ENCODE assay signal across 8 mouse cellular contexts in genomic region chr17:27574470-27575115, GRCm38 (mm10). TPM values are rescaled to one million over a fixed set of nuclear protein-coding genes. Genes with fewer than 3 reads are reported as not detected.
A peak's percentile ranks its signal among the peaks of the same experiment; 100 is the strongest.
DNase-seq lines count a peak whose midpoint lies in the region; ATAC-seq and TF ChIP-seq lines count a peak whose summit lies in the region.

No protein-coding gene starts in this region.

- peaks cover 31% of the 10 kb centered on the region for H3K36me3 ChIP-seq in heart, embryonic 15.5 days

- ATAC-seq in heart, embryonic 15.5 days (replicated peaks; ENCODE audit: insufficient number of reproducible peaks, insufficient read depth, low FRiP score, low read depth): peak; percentile 59; the same call in 1 of the 2 replicates

- intact Hi-C loops in left cerebral cortex, adult 2 months (cut with DNase I): no loop called here

- DNase-seq in adrenal gland, adult (ENCODE audit: inconsistent age in 2 of 2, low spot score in 1 of 2): peak; percentile 43 to 83
- DNase-seq in adrenal gland, adult 18-20 months (ENCODE audit: low spot score in 2 of 2): no peak
- peak; percentile 35 for DNase-seq in ovary, postnatal 10 days (ENCODE audit: low spot score)
- no peak for DNase-seq in ovary, adult 18-20 months (ENCODE audit: low spot score)
- DNase-seq in left cerebral cortex, adult 2 months (ENCODE audit: extremely low spot score in 1 of 2, low spot score in 2 of 2): peak; percentile 64 to 67
- DNase-seq in right cerebral cortex, postnatal 4 days: peak; percentile 73
- no peak for DNase-seq in spleen, adult 18-20 months

- H3K27me3 ChIP-seq in heart, embryonic 15.5 days: no peaks in the 10 kb centered on the region

- H3K4me1 ChIP-seq in heart, embryonic 15.5 days (replicated peaks): peaks cover 40% of the 10 kb centered on the region

- TF ChIP-seq CTCF in left cerebral cortex, adult 2 months (IDR thresholded peaks at IDR 0.05): no peak

- no peak overlapping the region for H3K9ac ChIP-seq in heart, embryonic 15.5 days

- no peak overlapping the region for H3K4me2 ChIP-seq in heart, embryonic 15.5 days

- no peaks in the 10 kb centered on the region for H3K9me3 ChIP-seq in heart, embryonic 15.5 days (replicated peaks)

- no peak overlapping the region for H3K4me3 ChIP-seq in heart, embryonic 15.5 days
- H3K4me3 ChIP-seq in left cerebral cortex, adult 2 months: no peak overlapping the region

- peak overlapping the region; percentile 42 for H3K27ac ChIP-seq in heart, embryonic 15.5 days
- peak overlapping the region; percentile 59 for H3K27ac ChIP-seq in left cerebral cortex, adult 2 months

- 76% methylated on average over 15 of the region's 16 CpGs for WGBS in heart, embryonic 15.5 days

RNA-seq across cellular contexts. Expression of gene AI413582, which starts 9.0 kb away (rescaled TPM):
- total RNA-seq in adrenal gland, adult 18-20 months (2021): 10 to 100 TPM; 20.1 to 21.7 TPM
- 14.5 and 23.0 TPM in 2 replicates for polyA plus RNA-seq in heart, embryonic 15.5 days (2015; fragmentation: Nextera tagmentation; extraction: Ambion mirVana)
- total RNA-seq in left cerebral cortex, adult 2 months (2021): 10 to 100 TPM; 86.7 to 93.8 TPM

RNA-seq across cellular contexts. Expression of gene Hmga1, which starts 18.3 kb away (rescaled TPM):
- 10 to 100 TPM; 16.8 to 29.5 TPM for total RNA-seq in adrenal gland, adult 18-20 months (2021)
- 95.0 and 152 TPM in 2 replicates for polyA plus RNA-seq in heart, embryonic 15.5 days (2015; fragmentation: Nextera tagmentation; extraction: Ambion mirVana)
- total RNA-seq in left cerebral cortex, adult 2 months (2021): 10 to 100 TPM; 55.2 to 55.7 TPM

RNA-seq across cellular contexts. Expression of gene Nudt3, which starts 48.7 kb away (rescaled TPM):
- total RNA-seq in adrenal gland, adult 18-20 months (2021): 100 to 1,000 TPM; 201 to 202 TPM
- polyA plus RNA-seq in heart, embryonic 15.5 days (2015; fragmentation: Nextera tagmentation; extraction: Ambion mirVana): 132 and 145 TPM in 2 replicates
- total RNA-seq in left cerebral cortex, adult 2 months (2021): 100 to 1,000 TPM; 550 to 603 TPM

RNA-seq across cellular contexts. Expression of gene Grm4, which starts 53.4 kb away (rescaled TPM):
- 1 to 10 TPM in 1 of 2 experiments, under 1 TPM in 1; 0.80 to 1.4 TPM for total RNA-seq in adrenal gland, adult 18-20 months (2021)
- 0.05 and 0.36 TPM in 2 replicates for polyA plus RNA-seq in heart, embryonic 15.5 days (2015; fragmentation: Nextera tagmentation; extraction: Ambion mirVana)
- total RNA-seq in left cerebral cortex, adult 2 months (2021): 10 to 100 TPM; 19.9 to 29.7 TPM

Comparison
In these comparisons a context has a peak if more than half of its experiments do, and no peak if none do; other contexts are left out.
1. DNase-seq: peak in adrenal gland, adult (2 of 2), ovary, postnatal 10 days (single experiment), left cerebral cortex, adult 2 months (2 of 2) and right cerebral cortex, postnatal 4 days (single experiment); none in adrenal gland, adult 18-20 months (0 of 2), ovary, adult 18-20 months (single experiment) and spleen, adult 18-20 months (0 of 2).